Mouse (Mus musculus): Measurements from ENCODE around the gene Pigh. TPM values are rescaled to one million over a fixed set of nuclear protein-coding genes. Genes with fewer than 3 reads are reported as not detected.

The Pigh gene
- total and polyA plus RNA-seq, 2 experiments from 2014 or later = 9.7 to 9.8 TPM

DNA sequence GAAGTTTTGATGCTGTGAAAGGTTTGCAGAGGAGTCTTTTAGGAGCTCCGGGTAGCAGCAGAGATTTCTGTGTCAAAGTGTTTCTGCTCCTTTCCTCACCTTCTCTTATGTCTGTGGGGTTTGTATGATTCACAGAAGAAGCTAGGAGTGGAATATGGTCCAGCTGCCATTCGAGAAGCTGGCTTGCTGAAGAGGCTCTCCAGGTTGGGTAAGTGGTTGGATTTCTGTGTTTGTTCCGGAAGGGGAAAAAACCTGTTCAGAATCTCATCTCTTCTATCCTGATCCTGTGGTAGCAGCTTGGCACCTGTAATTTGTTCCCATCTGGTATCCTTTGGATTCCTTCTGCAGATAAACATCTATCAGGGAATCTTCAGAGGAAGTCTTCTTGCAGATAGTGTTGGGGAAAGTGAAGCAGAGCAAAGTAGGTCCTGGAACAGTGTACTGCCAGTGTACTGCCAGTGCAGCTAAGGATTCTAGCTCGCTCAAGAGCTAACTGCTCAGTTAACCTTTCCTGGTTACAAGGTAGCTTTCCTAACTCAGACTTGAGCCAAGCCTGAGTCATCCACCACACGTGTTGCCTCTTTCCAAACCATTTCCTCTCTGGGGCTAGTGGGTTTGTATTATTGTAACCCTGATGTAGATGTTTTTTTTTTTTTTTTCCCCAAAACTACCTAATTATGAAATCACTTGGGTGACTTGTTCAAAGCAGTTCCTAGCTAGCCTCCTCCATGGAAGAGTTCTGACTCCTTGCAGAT, 42.4 kb upstream of the Pigh start:
- 29% methylated on average over 5 of the region's 5 CpGs for WGBS
- peaks cover 9% of the 10 kb centered on the region for H3K4me1 ChIP-seq (ENCODE audit: control insufficient read depth, insufficient read depth)
- peaks cover 38% of the 10 kb centered on the region for H3K27me3 ChIP-seq (ENCODE audit: control insufficient read depth, insufficient read depth, low read length)
- ATAC-seq (ENCODE audit: insufficient read depth, low read depth) (no peak), DNase-seq (ENCODE audit: low spot score) (no peak)
- H3K27ac ChIP-seq (ENCODE audit: low read depth) = no peak overlapping the region
- H3K4me3 ChIP-seq (ENCODE audit: low read depth, low read length) = no peak overlapping the region
- H3K4me2 ChIP-seq (ENCODE audit: low read depth, low read length) = no peak overlapping the region
- H3K36me3 ChIP-seq (replicated peaks; ENCODE audit: control insufficient read depth, insufficient read depth, low read length) = no peaks in the 10 kb centered on the region
- H3K9ac ChIP-seq (replicated peaks; ENCODE audit: low read depth, low read length) = no peak overlapping the region
- TF ChIP-seq EP300 (IDR thresholded peaks at IDR 0.05; ENCODE audit: low read depth) = no peak
- TF ChIP-seq CTCF (IDR thresholded peaks at IDR 0.05; ENCODE audit: low read depth) = no peak
- no peaks in the 10 kb centered on the region for H3K9me3 ChIP-seq (replicated peaks; ENCODE audit: control insufficient read depth, low read length)

DNA sequence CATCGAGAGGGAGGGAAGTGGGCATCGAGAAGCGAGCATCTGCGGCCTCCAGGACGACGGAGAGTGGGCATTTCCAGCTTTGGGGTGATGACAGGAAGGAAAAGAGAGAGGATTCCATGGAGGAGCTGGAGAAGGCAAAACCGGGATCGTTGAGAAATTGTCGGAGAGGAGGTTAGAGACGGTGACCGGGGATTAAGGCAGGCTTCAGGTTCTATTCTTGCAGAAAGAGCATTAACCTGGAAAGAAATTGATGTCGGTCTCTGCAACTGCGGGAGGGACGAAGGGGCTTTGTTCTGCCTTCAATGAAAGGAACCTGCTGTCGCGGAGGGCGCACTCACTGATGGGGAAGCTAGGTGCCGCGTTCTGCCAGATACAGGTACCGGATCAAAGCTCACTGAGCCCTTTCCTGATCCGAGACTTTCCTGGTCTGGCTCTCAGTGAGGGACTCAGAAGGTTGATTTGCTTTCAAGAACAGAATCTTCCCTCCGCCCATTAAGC, 41.8 kb upstream of the Pigh start:
- WGBS = 2% methylated on average over 22 of the region's 22 CpGs
- no peaks in the 10 kb centered on the region for H3K36me3 ChIP-seq (replicated peaks; ENCODE audit: control insufficient read depth, insufficient read depth, low read length)
- ATAC-seq (ENCODE audit: insufficient read depth, low read depth) = no peak
- peaks cover 38% of the 10 kb centered on the region for H3K27me3 ChIP-seq (ENCODE audit: control insufficient read depth, insufficient read depth, low read length)
- H3K27ac ChIP-seq (ENCODE audit: low read depth) = no peak overlapping the region
- TF ChIP-seq EP300 (IDR thresholded peaks at IDR 0.05; ENCODE audit: low read depth) (no peak), CTCF (IDR thresholded peaks at IDR 0.05; ENCODE audit: low read depth) (no peak)
- H3K9ac ChIP-seq (replicated peaks; ENCODE audit: low read depth, low read length) = no peak overlapping the region
- H3K4me2 ChIP-seq (ENCODE audit: low read depth, low read length) = peak overlapping the region; percentile 70
- no peak for DNase-seq (ENCODE audit: low spot score)
- peak overlapping the region; percentile 50 for H3K4me3 ChIP-seq (ENCODE audit: low read depth, low read length)
- H3K9me3 ChIP-seq (replicated peaks; ENCODE audit: control insufficient read depth, low read length) = no peaks in the 10 kb centered on the region
- H3K4me1 ChIP-seq (ENCODE audit: control insufficient read depth, insufficient read depth) = peaks cover 9% of the 10 kb centered on the region

GRCm38 (mm10) chr12:79130299-79131177, 41.1 kb upstream of the Pigh start, which contains the start of gene Arg2:
TSS of gene Arg2 (plus strand) at chr12:79130777.
- H3K27me3 ChIP-seq (ENCODE audit: control insufficient read depth, insufficient read depth, low read length) = peaks cover 38% of the 10 kb centered on the region
- 0 out of 2 replicates have a peak, but pooled peaks have one; percentile 44 for ATAC-seq (ENCODE audit: insufficient read depth, low read depth)

DNA sequence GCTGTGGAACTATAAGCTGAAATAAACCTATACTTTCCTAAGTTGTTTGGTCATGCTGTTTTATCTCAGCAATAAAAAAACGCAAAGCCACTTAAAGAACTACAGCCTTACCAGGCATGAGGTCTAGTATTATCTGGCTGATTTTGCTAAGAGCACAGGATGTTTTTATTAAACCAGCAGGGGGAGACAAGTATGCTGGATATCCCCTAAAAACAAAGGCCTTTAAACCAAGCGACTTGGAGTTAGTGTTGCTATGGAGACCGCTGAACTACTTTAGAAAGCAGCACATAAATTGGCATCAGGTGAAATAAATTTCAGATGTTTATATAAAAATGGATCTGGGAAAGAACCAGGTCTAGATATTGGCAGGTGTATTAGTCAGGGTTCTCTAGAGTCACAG, 33.4 kb upstream of the Pigh start:
- TF ChIP-seq EP300 (IDR thresholded peaks at IDR 0.05; ENCODE audit: low read depth) (no peak), CTCF (IDR thresholded peaks at IDR 0.05; ENCODE audit: low read depth) (peak; percentile 26; the same call in 1 of the 2 replicates)
- no peak overlapping the region for H3K4me3 ChIP-seq (ENCODE audit: low read depth, low read length)
- H3K4me1 ChIP-seq (ENCODE audit: control insufficient read depth, insufficient read depth) = no peaks in the 10 kb centered on the region
- DNase-seq (ENCODE audit: low spot score) = no peak
- no peaks in the 10 kb centered on the region for H3K36me3 ChIP-seq (replicated peaks; ENCODE audit: control insufficient read depth, insufficient read depth, low read length)
- H3K4me2 ChIP-seq (ENCODE audit: low read depth, low read length) = no peak overlapping the region
- H3K27ac ChIP-seq (ENCODE audit: low read depth) = no peak overlapping the region
- ATAC-seq (ENCODE audit: insufficient read depth, low read depth) = no peak
- no peak overlapping the region for H3K9ac ChIP-seq (replicated peaks; ENCODE audit: low read depth, low read length)
- no peaks in the 10 kb centered on the region for H3K27me3 ChIP-seq (ENCODE audit: control insufficient read depth, insufficient read depth, low read length)
- no peaks in the 10 kb centered on the region for H3K9me3 ChIP-seq (replicated peaks; ENCODE audit: control insufficient read depth, low read length)
- WGBS = 28% methylated on average over 3 of the region's 3 CpGs

More at GRCm38 (mm10) chr12:79130299-79131177, 41.1 kb upstream of the Pigh start, which contains the start of gene Arg2:
- no peaks in the 10 kb centered on the region for H3K36me3 ChIP-seq (replicated peaks; ENCODE audit: control insufficient read depth, insufficient read depth, low read length)
- H3K9ac ChIP-seq (replicated peaks; ENCODE audit: low read depth, low read length) = no peak within 1 kb of the TSS
- TF ChIP-seq EP300 (IDR thresholded peaks at IDR 0.05; ENCODE audit: low read depth) (no peak), CTCF (IDR thresholded peaks at IDR 0.05; ENCODE audit: low read depth) (no peak)
- 1% methylated on average over 47 of the region's 47 CpGs for WGBS
- no peak for DNase-seq (ENCODE audit: low spot score)
- H3K27ac ChIP-seq (ENCODE audit: low read depth) = no peak within 1 kb of the TSS
- H3K4me3 ChIP-seq (ENCODE audit: low read depth, low read length) = peak within 1 kb of the TSS; percentile 50
- H3K4me1 ChIP-seq (ENCODE audit: control insufficient read depth, insufficient read depth) = peaks cover 9% of the 10 kb centered on the region
- H3K4me2 ChIP-seq (ENCODE audit: low read depth, low read length) = peak within 1 kb of the TSS; percentile 70
- no peaks in the 10 kb centered on the region for H3K9me3 ChIP-seq (replicated peaks; ENCODE audit: control insufficient read depth, low read length)

- WGBS = 83% methylated on average over 4 of the region's 4 CpGs
- no peaks in the 10 kb centered on the region for H3K9me3 ChIP-seq (replicated peaks; ENCODE audit: control insufficient read depth, low read length)
- H3K4me1 ChIP-seq (ENCODE audit: control insufficient read depth, insufficient read depth) = no peaks in the 10 kb centered on the region
- no peaks in the 10 kb centered on the region for H3K27me3 ChIP-seq (ENCODE audit: control insufficient read depth, insufficient read depth, low read length)
- H3K4me3 ChIP-seq (ENCODE audit: low read depth, low read length) = no peak overlapping the region
- no peak overlapping the region for H3K9ac ChIP-seq (replicated peaks; ENCODE audit: low read depth, low read length)
- ATAC-seq (ENCODE audit: insufficient read depth, low read depth) (no peak), DNase-seq (ENCODE audit: low spot score) (no peak)
- TF ChIP-seq EP300 (IDR thresholded peaks at IDR 0.05; ENCODE audit: low read depth) (no peak), CTCF (IDR thresholded peaks at IDR 0.05; ENCODE audit: low read depth) (no peak)
- H3K4me2 ChIP-seq (ENCODE audit: low read depth, low read length) = no peak overlapping the region
- H3K27ac ChIP-seq (ENCODE audit: low read depth) = no peak overlapping the region
- H3K36me3 ChIP-seq (replicated peaks; ENCODE audit: control insufficient read depth, insufficient read depth, low read length) = no peaks in the 10 kb centered on the region
Observed at GRCm38 (mm10) chr12:79118991-79119390, 29.5 kb upstream of the Pigh start.
